Mouse (Mus musculus) telencephalon, adult 2 months (tissue): ENCODE measurements around the gene Hist1h3a.
"Not testable (repeated sequence)": the region's sequence is repeated elsewhere in the genome, so short reads cannot be mapped to it uniquely, and the experiment has no call there.

Experiments
- DNase-seq: peaks from one replicate; pipeline ENCODE4 v3.0.0-alpha.2; 2011; ENCODE audit warnings: low read depth, low spot score

The Hist1h3a gene

GRCm38 (mm10) chr13:23761871-23762821 is at the start of gene Hist1h3a:
Gene Hist1h3a (minus strand): TSS chr13:23762386.
- DNase-seq: peak; percentile 96

- DNase-seq: no peak
Observed at GRCm38 (mm10) chr13:23806422-23807052, 44.4 kb upstream of the Hist1h3a start, which contains the start of gene Slc17a2. Gene Slc17a2 (plus strand): TSS chr13:23806993.

GRCm38 (mm10) chr13:23804532-23804931 is 42.3 kb upstream of the Hist1h3a start:
- no peak for DNase-seq

- DNase-seq: no peak
Observed at GRCm38 (mm10) chr13:23799405-23799804, 37.2 kb upstream of the Hist1h3a start.

- DNase-seq: peak; percentile 46
Observed at GRCm38 (mm10) chr13:23792520-23792919, 30.3 kb upstream of the Hist1h3a start.

GRCm38 (mm10) chr13:23779025-23779424 is 16.8 kb upstream of the Hist1h3a start:
- no peak for DNase-seq

- no peak for DNase-seq
Observed at GRCm38 (mm10) chr13:23778339-23778738, 16.2 kb upstream of the Hist1h3a start.

- DNase-seq: no peak
Observed at GRCm38 (mm10) chr13:23772561-23773313, 10.6 kb upstream of the Hist1h3a start.

- DNase-seq: not testable (repeated sequence)
Observed at GRCm38 (mm10) chr13:23769613-23770012, 7.4 kb upstream of the Hist1h3a start, which contains the start of gene Trim38. Gene Trim38 (plus strand): TSS chr13:23769913.

GRCm38 (mm10) chr13:23768834-23769397 is 6.7 kb upstream of the Hist1h3a start:
- no peak for DNase-seq

GRCm38 (mm10) chr13:23766772-23767171 is 4.6 kb upstream of the Hist1h3a start:
- DNase-seq: no peak

- no peak for DNase-seq
Observed at GRCm38 (mm10) chr13:23765172-23765513, 3.0 kb upstream of the Hist1h3a start.

GRCm38 (mm10) chr13:23764324-23765171 is 2.4 kb upstream of the Hist1h3a start:
- no peak for DNase-seq

GRCm38 (mm10) chr13:23763586-23764323 is 1.6 kb upstream of the Hist1h3a start, which contains the start of gene Hist1h1a:
Gene Hist1h1a (plus strand): TSS chr13:23763666.
- peak; percentile 86 for DNase-seq

- DNase-seq: no peak
Observed at GRCm38 (mm10) chr13:23763242-23763585, 1.0 kb upstream of the Hist1h3a start.

GRCm38 (mm10) chr13:23760972-23761864 is 968 bp downstream of the Hist1h3a start, which contains the start of gene Hist1h4a:
Gene Hist1h4a (minus strand): TSS chr13:23761230.
- DNase-seq: peak; percentile 98

- no peak for DNase-seq
Observed at GRCm38 (mm10) chr13:23760240-23760971, 1.8 kb downstream of the Hist1h3a start.

GRCm38 (mm10) chr13:23759916-23760239 is 2.3 kb downstream of the Hist1h3a start:
- no peak for DNase-seq
